Mouse (Mus musculus): ENCODE data around the gene Zfp52. TPM values are rescaled to one million over a fixed set of nuclear protein-coding genes. Genes with fewer than 3 reads are reported as not detected.

The Zfp52 gene
- polyA plus RNA-seq, 1 experiment from 2014 or later, result 2.5 TPM

- whole genome bisulfite sequencing, result 12% methylated on average over 4 of the region's 4 CpGs
- no peak overlapping the region for H3K27ac ChIP-seq (ENCODE audit: low read depth, low read length)
- ATAC-seq (replicated peaks; ENCODE audit: low FRiP score) (peak; percentile 43), DNase-seq (ENCODE audit: low spot score) (no peak)
- no peaks in the 10 kb centered on the region for H3K27me3 ChIP-seq (replicated peaks; ENCODE audit: control insufficient read depth, insufficient read depth, low read length)
- peaks cover 8% of the 10 kb centered on the region; the same call in 1 of the 2 replicates for H3K4me1 ChIP-seq (replicated peaks; ENCODE audit: control insufficient read depth, insufficient read depth, low read length)
- H3K4me2 ChIP-seq, result peak overlapping the region; percentile 70
- no peaks in the 10 kb centered on the region for H3K9me3 ChIP-seq (ENCODE audit: control insufficient read depth, low read length)
- H3K9ac ChIP-seq (ENCODE audit: low read depth, low read length), result no peak overlapping the region
- no peaks in the 10 kb centered on the region for H3K36me3 ChIP-seq (ENCODE audit: control insufficient read depth, insufficient read depth, low read length)
- no peak overlapping the region for H3K4me3 ChIP-seq (ENCODE audit: low read depth, low read length)
These were observed 761 bp upstream of the Zfp52 start for GRCm38 (mm10) chr17:21534460-21535095.

GRCm38 (mm10) chr17:21536096-21536495 is 757 bp downstream of the Zfp52 start:
- Histone ChIP-seq H3K9me3 (ENCODE audit: control insufficient read depth, low read length) (no peaks in the 10 kb centered on the region), H3K4me3 (ENCODE audit: low read depth, low read length) (peak overlapping the region; percentile 59), H3K27ac (ENCODE audit: low read depth, low read length) (no peak overlapping the region), H3K36me3 (ENCODE audit: control insufficient read depth, insufficient read depth, low read length) (no peaks in the 10 kb centered on the region), H3K27me3 (replicated peaks; ENCODE audit: control insufficient read depth, insufficient read depth, low read length) (no peaks in the 10 kb centered on the region), H3K4me2 (peak overlapping the region; percentile 70), H3K4me1 (replicated peaks; ENCODE audit: control insufficient read depth, insufficient read depth, low read length) (peaks cover 8% of the 10 kb centered on the region; the same call in 1 of the 2 replicates), H3K9ac (ENCODE audit: low read depth, low read length) (peak overlapping the region; percentile 55)
- no peak for ATAC-seq (replicated peaks; ENCODE audit: low FRiP score)
- 24% methylated on average over 7 of the region's 7 CpGs for WGBS
- no peak for DNase-seq (ENCODE audit: low spot score)

- no peak overlapping the region for H3K4me3 ChIP-seq (ENCODE audit: low read depth, low read length)
- peaks cover 8% of the 10 kb centered on the region; the same call in 1 of the 2 replicates for H3K4me1 ChIP-seq (replicated peaks; ENCODE audit: control insufficient read depth, insufficient read depth, low read length)
- 54% methylated on average over 2 of the region's 2 CpGs for WGBS
- DNase-seq (ENCODE audit: low spot score) (no peak), ATAC-seq (replicated peaks; ENCODE audit: low FRiP score) (no peak)
- H3K27ac ChIP-seq (ENCODE audit: low read depth, low read length), result no peak overlapping the region
- H3K9ac ChIP-seq (ENCODE audit: low read depth, low read length), result no peak overlapping the region
- no peaks in the 10 kb centered on the region for H3K27me3 ChIP-seq (replicated peaks; ENCODE audit: control insufficient read depth, insufficient read depth, low read length)
- H3K4me2 ChIP-seq, result no peak overlapping the region
- H3K9me3 ChIP-seq (ENCODE audit: control insufficient read depth, low read length), result no peaks in the 10 kb centered on the region
- no peaks in the 10 kb centered on the region for H3K36me3 ChIP-seq (ENCODE audit: control insufficient read depth, insufficient read depth, low read length)
These were observed 1.3 kb downstream of the Zfp52 start for GRCm38 (mm10) chr17:21536676-21537075.

DNA sequence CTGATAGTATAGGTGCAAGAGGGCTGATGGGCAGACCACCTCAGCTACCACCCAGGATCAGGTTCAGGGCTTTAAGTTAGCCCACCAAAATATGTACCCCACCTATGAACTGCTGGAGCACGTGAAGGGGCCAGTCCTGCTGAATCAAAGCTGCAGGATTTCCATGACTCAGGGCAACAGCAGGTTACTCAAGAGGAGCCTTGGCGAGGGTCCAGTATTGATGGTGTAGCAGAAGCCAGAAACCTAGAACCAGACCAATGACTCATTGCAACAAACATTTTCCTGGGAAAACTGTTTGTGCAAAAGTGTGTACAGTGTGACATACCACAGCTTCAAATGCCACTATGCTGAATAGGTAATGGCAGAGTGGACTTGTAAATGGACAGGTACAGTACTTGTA is 22.5 kb downstream of the Zfp52 start:
- Histone ChIP-seq H3K4me2 (no peak overlapping the region), H3K27me3 (replicated peaks; ENCODE audit: control insufficient read depth, insufficient read depth, low read length) (no peaks in the 10 kb centered on the region), H3K9ac (ENCODE audit: low read depth, low read length) (no peak overlapping the region), H3K4me3 (ENCODE audit: low read depth, low read length) (no peak overlapping the region), H3K9me3 (ENCODE audit: control insufficient read depth, low read length) (no peaks in the 10 kb centered on the region), H3K36me3 (ENCODE audit: control insufficient read depth, insufficient read depth, low read length) (peaks cover 4% of the 10 kb centered on the region; the same call in 1 of the 2 replicates), H3K4me1 (replicated peaks; ENCODE audit: control insufficient read depth, insufficient read depth, low read length) (no peaks in the 10 kb centered on the region), H3K27ac (ENCODE audit: low read depth, low read length) (no peak overlapping the region)
- ATAC-seq (replicated peaks; ENCODE audit: low FRiP score) (no peak), DNase-seq (ENCODE audit: low spot score) (no peak)
- 78% methylated on average over 2 of the region's 2 CpGs for WGBS

DNA sequence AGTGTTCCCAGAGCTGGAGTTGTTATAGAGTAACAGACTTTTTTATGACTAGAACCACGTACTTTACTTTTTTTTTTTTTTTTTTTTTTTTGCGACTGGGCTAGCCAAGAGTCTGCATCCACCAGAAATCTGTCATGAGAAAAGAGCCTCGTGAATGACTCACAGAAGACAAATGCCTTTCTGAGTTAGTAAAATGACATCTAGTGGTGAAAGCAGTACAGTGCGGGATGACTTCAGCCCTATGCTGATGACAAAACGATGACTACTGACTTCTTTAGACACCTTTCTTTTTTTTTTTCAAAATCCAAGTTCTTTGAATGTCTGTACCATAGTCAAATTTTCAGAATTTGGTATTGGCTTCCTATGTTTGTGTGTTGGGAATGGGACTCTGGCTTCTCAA is 30.9 kb downstream of the Zfp52 start:
- peak overlapping the region; percentile 70 for H3K4me3 ChIP-seq (ENCODE audit: low read depth, low read length)
- ATAC-seq (replicated peaks; ENCODE audit: low FRiP score) (peak; percentile 75), DNase-seq (ENCODE audit: low spot score) (no peak)
- H3K9me3 ChIP-seq (ENCODE audit: control insufficient read depth, low read length), result no peaks in the 10 kb centered on the region
- peak overlapping the region; percentile 84 for H3K4me2 ChIP-seq
- no peaks in the 10 kb centered on the region for H3K36me3 ChIP-seq (ENCODE audit: control insufficient read depth, insufficient read depth, low read length)
- no peaks in the 10 kb centered on the region for H3K4me1 ChIP-seq (replicated peaks; ENCODE audit: control insufficient read depth, insufficient read depth, low read length)
- H3K27me3 ChIP-seq (replicated peaks; ENCODE audit: control insufficient read depth, insufficient read depth, low read length), result no peaks in the 10 kb centered on the region
- peak overlapping the region; percentile 79 for H3K9ac ChIP-seq (ENCODE audit: low read depth, low read length)
- WGBS, result 4% methylated on average over 5 of the region's 5 CpGs
- peak overlapping the region; percentile 83 for H3K27ac ChIP-seq (ENCODE audit: low read depth, low read length)

GRCm38 (mm10) chr17:21566728-21567349 is 31.5 kb downstream of the Zfp52 start, which contains the start of gene Zfp948:
Zfp948 (plus strand) TSS chr17:21567008.
- H3K4me3 ChIP-seq (ENCODE audit: low read depth, low read length), result peak within 1 kb of the TSS; percentile 70
- no peaks in the 10 kb centered on the region for H3K36me3 ChIP-seq (ENCODE audit: control insufficient read depth, insufficient read depth, low read length)
- peak within 1 kb of the TSS; percentile 84 for H3K4me2 ChIP-seq
- WGBS, result under 1% methylated on average over 29 of the region's 29 CpGs
- H3K4me1 ChIP-seq (replicated peaks; ENCODE audit: control insufficient read depth, insufficient read depth, low read length), result no peaks in the 10 kb centered on the region
- no peaks in the 10 kb centered on the region for H3K27me3 ChIP-seq (replicated peaks; ENCODE audit: control insufficient read depth, insufficient read depth, low read length)
- peak within 1 kb of the TSS; percentile 79 for H3K9ac ChIP-seq (ENCODE audit: low read depth, low read length)
- DNase-seq (ENCODE audit: low spot score) (peak; percentile 83), ATAC-seq (replicated peaks; ENCODE audit: low FRiP score) (peak; percentile 90)
- H3K9me3 ChIP-seq (ENCODE audit: control insufficient read depth, low read length), result no peaks in the 10 kb centered on the region
- H3K27ac ChIP-seq (ENCODE audit: low read depth, low read length), result peak within 1 kb of the TSS; percentile 83

- Histone ChIP-seq H3K27me3 (replicated peaks; ENCODE audit: control insufficient read depth, insufficient read depth, low read length) (no peaks in the 10 kb centered on the region), H3K9ac (ENCODE audit: low read depth, low read length) (peak overlapping the region; percentile 16; the same call in 1 of the 2 replicates), H3K4me2 (peak overlapping the region; percentile 84), H3K27ac (ENCODE audit: low read depth, low read length) (no peak overlapping the region), H3K4me3 (ENCODE audit: low read depth, low read length) (peak overlapping the region; percentile 38), H3K9me3 (ENCODE audit: control insufficient read depth, low read length) (no peaks in the 10 kb centered on the region), H3K36me3 (ENCODE audit: control insufficient read depth, insufficient read depth, low read length) (no peaks in the 10 kb centered on the region), H3K4me1 (replicated peaks; ENCODE audit: control insufficient read depth, insufficient read depth, low read length) (no peaks in the 10 kb centered on the region)
- DNase-seq (ENCODE audit: low spot score) (no peak), ATAC-seq (replicated peaks; ENCODE audit: low FRiP score) (0 out of 2 replicates have a peak, but pooled peaks have one; percentile 7)
- WGBS, result 18% methylated on average over 1 of the region's 1 CpGs
These were observed 32.4 kb downstream of the Zfp52 start for GRCm38 (mm10) chr17:21567696-21568095.

GRCm38 (mm10) chr17:21579080-21579479 is 43.7 kb downstream of the Zfp52 start:
- ATAC-seq (replicated peaks; ENCODE audit: low FRiP score) (peak; percentile 77), DNase-seq (ENCODE audit: low spot score) (no peak)
- no peaks in the 10 kb centered on the region for H3K4me1 ChIP-seq (replicated peaks; ENCODE audit: control insufficient read depth, insufficient read depth, low read length)
- no peak overlapping the region for H3K27ac ChIP-seq (ENCODE audit: low read depth, low read length)
- no peak overlapping the region for H3K4me3 ChIP-seq (ENCODE audit: low read depth, low read length)
- H3K9me3 ChIP-seq (ENCODE audit: control insufficient read depth, low read length), result no peaks in the 10 kb centered on the region
- H3K36me3 ChIP-seq (ENCODE audit: control insufficient read depth, insufficient read depth, low read length), result peaks cover 17% of the 10 kb centered on the region; the same call in 1 of the 2 replicates
- H3K9ac ChIP-seq (ENCODE audit: low read depth, low read length), result no peak overlapping the region
- peak overlapping the region; percentile 20; the same call in 1 of the 2 replicates for H3K4me2 ChIP-seq
- WGBS, result 31% methylated on average over 1 of the region's 1 CpGs
- H3K27me3 ChIP-seq (replicated peaks; ENCODE audit: control insufficient read depth, insufficient read depth, low read length), result no peaks in the 10 kb centered on the region
